Mouse (Mus musculus) embryo, embryonic 11 days (tissue): ENCODE results near the gene Pip4k2b.
"Not testable (repeated sequence)": the region's sequence is repeated elsewhere in the genome, so short reads cannot be mapped to it uniquely, and the experiment has no call there.

Experiments used
- DNase-seq: peaks from one replicate; pipeline ENCODE4 v3.0.0-alpha.2; 2015

The Pip4k2b gene

DNA sequence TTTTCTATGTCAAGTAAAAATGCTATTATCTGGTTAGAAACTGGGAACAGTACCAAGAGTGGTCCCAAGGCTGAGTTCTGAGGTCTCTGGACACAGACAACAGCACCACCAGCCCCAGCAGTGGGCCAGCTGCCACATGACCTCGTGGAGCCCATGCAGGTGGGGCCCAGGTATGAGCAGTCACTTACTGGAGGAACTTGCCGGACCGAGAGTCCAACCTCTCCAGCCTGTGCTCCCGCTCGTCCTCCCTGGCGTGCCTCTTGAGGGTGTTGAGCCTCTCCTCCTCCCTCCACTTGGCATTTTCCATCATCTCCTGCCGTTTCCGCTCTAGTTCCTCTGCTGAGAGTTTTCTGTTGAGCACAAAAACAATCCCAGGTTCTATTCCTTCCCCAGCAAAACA lies 3.3 kb upstream of the Pip4k2b start:
- DNase-seq: no peak

DNA sequence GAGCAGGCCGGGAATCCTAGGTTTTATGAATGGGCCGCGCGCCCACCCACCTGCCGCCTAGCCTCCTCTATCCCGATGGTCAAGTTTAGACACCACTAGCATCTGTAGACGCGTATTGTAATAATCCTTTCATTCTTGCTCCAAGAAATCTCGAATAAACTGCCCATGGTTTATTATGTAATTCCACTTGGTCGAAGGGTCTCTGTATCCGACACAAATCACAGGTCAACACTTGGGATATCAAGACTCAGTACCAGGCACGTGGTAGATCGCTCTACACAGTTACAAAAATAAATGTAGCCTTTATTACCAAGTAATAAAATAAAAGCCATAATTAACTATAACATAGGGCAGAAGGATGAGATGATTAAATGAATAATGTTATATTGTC lies 822 bp upstream of the Pip4k2b start:
- no peak for DNase-seq

DNA sequence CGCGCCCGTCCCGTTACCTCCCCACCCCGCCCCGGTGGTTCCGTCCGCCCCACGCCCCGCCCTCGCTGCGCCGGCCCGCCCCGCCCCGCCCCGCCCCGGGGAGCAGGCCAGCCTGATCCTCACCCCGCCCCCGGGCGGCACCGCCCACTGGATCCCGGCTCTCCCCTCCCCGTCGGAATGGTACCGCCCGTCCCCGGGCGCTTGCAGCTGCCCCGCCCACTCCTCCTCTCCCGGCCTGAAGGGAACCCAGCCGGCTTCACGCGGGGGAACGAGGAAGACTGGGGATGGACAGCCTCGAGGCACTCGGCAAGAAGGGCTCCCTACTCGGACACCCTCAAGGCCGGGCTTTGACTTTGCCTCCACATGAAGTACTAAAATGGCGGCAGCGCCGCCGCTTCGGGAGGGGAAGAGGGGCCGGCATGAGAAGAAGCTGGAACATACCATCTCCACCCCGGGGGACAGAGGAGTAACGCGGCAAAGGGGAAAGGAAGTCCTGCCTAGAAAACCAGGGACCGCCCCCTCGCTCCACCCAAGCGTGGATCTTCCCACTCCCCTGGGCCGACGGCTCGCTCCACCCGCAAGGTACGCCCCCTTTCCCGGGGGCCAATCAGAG lies 320 bp upstream of the Pip4k2b start:
- DNase-seq: peak; percentile 99

DNA sequence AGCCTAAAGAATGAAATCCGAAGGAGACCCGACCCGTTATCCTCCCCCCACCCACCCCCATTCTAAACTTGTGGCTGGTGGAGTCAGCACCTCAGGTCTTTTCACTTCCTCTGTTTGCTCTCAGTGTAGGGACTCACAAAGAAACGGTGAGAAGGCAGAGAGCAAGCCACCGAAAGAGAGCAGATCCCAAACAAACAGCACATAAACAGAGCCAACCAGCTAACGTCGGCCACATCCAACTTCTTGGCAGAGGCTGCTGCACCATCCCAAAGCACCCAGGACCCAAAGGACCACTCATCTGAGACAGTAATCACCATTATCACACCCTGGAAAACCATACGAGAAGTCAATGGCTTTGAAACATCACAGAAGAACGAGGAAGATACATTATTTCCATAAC lies 1.1 kb downstream of the Pip4k2b start:
- DNase-seq: no peak

DNA sequence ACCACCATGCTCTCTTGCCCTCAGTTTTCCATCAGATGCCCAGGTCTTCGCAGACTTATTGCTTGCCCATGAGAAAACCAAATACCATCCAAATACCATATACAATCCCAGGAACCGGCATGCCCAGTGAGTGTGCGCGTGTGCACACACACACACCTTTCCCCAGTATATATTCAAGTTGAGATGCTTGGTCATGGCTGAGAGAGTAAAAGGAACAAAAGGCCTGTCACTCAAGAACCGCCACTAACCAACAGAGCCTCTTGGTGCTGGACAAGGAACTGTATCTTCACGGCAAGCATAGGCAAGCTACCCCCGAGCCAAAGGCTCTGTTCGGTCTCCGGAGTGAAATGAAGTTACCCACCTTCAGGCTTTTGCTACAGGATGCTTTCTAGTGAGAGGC lies 1.9 kb downstream of the Pip4k2b start:
- DNase-seq: no peak

DNA sequence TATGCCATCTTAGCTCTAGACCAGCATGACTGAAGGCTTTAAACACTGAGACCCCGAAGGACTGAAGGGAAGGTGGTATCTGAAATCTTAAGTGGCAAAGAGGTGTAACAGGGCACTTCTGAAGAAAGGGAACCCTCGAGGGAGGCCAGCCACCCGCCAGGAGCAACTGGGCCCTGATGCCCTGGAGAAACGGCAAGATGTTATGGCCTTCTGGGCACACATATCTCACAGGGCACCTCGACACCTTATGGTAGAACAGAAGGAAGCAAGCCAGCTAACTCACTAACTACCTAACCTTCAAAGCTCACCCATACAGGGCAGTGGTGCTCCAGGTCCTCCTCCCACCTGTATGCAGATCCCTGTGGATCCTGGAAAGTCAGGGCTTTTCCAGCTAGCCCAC lies 2.3 kb downstream of the Pip4k2b start:
- no peak for DNase-seq

DNA sequence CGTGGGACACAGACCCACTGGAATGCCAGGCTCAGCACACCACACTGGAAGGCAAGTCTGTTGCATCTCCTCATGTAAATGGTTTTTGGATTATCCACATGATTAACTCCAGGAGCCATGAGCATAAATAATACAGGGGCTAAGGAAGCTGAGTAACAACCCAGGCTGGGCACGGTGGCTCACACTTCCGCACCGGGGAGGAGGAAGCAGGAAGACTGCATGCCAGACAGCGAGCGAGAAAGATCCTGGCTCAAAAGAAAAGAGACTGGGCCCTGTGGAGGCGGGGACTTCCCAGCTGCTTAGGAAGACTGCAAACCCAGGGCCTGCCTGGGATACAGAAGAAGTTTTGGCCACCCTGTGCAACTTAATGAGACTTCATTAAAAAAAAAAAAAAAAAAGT lies 4.3 kb downstream of the Pip4k2b start:
- DNase-seq: peak; percentile 18

DNA sequence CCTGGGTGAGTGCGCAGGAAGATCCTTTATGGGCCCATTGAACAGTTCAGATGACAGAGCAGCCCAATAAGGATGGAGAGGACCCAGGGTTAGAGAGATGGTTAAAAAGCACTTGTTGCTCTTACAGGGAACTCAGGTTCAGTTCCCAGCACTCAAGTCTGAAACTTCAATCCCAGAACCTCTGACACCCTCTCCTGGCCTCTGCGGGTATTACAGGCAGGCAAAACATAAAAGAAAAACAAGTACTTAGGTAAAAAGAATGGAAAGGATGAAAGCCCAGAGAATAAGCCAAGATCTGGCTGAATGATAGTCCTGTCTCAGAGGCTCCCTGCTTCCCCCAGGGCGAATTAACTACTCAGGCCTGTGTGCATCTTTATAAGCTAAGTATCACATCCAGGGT lies 5.3 kb downstream of the Pip4k2b start:
- no peak for DNase-seq

DNA sequence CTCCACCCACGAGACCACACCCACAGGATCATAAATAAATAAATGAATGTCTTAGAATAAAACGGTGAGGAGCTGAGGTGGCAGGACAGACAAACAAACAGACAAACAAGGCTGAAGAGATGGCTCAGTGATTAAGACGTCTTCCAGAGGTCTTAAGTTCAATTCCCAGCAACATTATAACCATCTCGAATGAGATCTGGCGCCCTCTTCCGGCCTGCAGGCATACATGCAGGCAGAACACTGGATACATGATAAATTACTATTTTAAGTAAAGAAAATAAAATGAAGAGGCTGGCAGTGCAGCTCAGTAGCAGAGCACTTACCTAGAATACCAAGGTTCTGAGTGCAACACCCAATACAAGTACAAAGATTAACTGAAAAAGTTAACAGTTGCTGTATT lies 5.8 kb downstream of the Pip4k2b start:
- peak; percentile 37 for DNase-seq

DNA sequence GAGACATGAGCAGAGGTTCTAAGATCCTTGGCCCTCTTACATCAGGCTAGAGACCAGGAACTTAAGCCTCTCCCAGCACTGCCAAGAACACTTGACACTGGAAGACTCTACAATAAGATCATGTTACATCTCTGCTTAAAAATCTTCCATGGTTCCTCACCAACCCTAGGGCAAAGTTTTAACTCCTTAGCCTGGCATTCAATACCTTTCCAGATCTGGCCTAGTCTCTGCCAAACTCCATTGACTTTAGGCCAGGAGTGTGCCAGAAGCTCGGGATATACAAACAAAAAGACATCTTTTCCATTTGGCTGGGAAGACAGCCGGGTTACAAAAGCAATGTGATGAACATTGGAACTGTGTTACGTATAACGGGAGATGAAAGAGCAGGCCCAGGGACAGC lies 6.9 kb downstream of the Pip4k2b start:
- no peak for DNase-seq

DNA sequence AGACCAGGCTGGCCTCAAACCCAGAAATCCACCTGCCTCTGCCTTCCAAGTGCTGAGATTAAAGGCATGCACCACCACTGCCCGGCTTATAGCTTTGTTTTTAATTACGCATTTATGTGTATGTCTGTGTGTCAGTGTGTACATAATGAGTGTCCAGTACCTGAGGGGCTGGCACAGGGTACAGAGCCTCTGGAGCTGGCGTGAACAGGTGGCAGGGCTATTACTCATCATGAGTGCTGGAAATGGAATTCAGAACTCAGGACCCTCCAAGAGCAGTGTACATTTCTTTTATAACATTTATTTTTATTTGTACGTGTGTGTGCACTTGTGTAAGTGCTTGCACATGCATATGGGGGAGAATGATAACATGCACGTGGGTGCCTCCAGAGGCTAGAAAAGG lies 7.9 kb downstream of the Pip4k2b start:
- DNase-seq: no peak

DNA sequence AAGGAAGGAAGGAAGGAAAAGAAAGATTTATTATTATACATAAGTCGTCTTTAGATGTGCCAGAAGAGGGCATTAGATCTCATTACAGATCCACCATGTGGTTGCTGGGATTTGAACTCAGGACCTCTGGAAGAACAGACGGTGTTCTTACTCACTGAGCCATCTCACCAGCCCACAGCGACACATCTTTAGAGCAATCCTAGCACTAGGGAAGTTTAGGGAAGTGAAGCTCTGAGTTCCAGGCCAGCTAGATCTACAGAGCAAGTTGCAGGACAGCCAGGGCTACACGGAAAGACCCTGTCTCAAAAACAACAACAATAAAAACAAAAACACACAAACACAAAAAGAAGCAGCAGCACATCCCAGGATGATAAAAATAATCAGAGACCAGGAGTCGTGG lies 9.7 kb downstream of the Pip4k2b start:
- not testable (repeated sequence) for DNase-seq

DNA sequence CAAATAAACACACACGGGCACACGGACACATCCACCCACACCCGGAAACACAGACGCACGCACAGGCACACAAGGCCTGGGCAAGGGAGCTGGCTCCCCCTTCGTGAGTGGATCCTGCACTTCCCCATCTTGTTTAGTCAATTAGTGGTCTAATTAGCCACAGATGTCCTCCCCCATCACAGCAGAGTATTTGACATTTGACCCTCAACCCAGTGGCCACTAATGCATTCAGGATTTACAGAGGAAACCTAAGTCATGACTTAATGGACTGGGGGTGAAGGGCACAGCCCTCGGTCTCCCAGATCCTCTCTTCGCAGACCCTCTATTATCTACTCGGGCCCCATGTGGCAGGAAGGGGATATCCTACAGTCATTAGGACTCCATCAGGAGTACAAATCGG lies 10.8 kb downstream of the Pip4k2b start:
- DNase-seq: peak; percentile 59

DNA sequence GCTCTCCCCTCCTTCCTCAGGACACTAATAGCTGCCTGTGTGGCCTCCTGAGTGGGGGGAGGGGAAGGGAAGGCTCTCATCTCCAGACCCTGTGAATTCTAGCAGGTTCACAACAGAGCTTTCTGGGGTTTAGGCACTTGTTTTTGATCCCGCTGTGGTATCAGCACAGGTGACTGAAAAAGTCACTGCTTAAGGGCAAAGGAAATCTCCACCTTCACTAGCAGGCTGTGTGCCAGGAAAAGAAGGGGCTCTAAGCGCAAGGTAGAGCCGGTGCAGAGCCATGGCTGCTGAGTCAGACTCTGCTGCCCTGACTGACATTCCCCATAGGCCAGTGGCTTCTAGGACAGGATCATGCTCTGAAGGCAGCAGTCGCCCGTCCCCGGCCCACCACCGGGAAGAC lies 15.8 kb downstream of the Pip4k2b start:
- no peak for DNase-seq

DNA sequence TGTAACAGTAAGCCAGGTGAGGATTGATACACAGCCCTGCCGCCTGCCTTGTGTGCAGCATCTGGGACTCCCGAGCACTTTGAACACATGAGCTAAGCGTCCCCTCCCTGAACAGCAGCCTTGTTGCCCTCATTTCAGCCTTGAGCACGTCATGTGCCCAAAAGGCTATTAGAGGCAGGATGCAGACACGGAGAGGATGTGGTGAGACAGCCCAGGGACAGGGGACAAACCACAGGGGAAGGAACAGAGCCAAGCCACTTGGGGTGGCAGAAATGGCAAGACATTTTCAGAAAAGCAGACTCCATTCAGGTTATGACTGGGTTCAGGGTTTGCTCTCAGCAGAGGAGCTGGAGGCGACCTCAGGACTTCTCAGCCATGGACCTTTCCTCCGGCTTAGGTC lies 16.2 kb downstream of the Pip4k2b start:
- no peak for DNase-seq

DNA sequence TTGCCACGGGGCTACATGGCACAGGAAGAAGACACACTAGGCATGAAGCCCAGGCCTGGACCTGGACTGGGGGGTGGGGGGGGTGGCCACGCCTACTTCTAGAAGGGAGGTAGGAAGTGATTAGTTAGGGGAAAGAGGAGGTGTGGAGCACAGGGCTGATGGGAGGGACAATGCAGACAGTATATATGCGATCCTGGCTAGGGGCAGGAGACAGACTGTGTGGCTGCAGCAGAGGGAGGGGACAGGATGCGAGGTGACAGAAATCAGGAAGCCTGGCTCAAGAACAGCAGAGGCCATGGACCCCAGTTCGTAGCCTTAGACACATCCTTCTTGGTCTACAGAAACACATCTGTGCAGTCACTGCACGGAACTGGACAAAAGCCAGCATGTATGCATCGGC lies 20.8 kb downstream of the Pip4k2b start:
- no peak for DNase-seq

DNA sequence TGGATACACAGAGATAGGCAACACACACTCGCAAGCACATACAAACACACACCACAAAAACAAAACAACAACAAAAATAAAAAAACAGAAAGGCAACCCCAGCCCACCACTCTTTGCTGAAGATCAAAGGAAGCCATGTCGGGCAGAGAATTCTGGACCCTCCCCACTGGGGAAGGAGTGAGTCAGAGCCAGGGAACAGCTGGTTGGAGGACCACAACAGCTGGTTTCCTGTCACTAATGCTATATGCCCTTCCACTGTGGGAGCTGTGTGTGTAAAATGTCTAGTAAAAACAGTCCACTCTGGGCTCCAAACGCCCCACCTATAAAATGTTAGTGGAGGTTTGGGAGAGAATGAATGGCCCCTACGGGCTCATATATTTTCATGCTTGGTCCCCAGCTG lies 23.2 kb downstream of the Pip4k2b start:
- DNase-seq: no peak

DNA sequence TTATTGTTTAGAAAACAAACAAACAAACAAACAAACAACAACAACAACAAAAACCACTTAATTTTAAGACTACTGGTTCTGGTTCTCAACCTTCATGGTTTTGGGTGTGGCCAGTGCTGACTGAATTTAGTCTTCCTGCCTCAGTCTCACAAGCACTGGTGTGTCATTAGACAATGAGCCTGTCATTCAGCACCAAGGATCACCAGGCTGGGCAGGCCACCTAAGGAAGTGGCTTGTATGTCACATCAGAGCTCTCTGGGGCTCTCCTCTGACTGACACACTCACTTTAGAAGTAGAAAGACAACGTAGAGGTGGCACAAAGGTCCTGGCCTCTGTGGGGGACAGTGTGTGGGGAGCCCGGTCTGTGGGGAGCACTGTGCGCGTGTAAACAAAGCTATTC lies 25.5 kb downstream of the Pip4k2b start:
- DNase-seq: no peak

DNA sequence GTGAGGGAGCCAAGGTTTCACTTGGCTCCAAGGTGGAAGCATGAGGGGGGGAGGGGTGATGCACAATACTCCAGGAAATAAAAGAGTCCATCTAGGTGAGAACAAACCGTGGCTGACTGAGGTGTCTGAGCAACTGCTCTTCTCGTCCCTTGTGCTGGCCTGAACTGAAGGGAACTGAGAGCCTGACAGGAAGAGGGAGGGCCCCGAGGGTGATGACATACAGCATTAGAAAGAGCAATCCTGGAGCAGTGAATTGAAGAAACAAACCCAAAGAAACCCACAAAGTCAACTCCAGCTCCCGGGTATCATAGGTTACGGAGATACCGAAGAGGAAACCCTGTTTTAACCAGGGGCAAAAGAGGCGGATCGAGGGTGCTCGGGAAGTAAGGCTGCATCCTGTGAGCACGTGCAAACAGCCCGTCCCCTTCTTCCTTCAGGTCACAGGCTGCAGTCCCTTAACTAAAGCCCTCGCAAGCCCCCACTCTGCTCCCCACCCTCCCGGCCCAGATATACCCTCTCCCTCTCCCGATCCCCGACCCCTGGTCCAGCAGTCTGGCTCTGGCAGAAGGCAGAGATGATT lies 26.1 kb downstream of the Pip4k2b start:
- DNase-seq: no peak

DNA sequence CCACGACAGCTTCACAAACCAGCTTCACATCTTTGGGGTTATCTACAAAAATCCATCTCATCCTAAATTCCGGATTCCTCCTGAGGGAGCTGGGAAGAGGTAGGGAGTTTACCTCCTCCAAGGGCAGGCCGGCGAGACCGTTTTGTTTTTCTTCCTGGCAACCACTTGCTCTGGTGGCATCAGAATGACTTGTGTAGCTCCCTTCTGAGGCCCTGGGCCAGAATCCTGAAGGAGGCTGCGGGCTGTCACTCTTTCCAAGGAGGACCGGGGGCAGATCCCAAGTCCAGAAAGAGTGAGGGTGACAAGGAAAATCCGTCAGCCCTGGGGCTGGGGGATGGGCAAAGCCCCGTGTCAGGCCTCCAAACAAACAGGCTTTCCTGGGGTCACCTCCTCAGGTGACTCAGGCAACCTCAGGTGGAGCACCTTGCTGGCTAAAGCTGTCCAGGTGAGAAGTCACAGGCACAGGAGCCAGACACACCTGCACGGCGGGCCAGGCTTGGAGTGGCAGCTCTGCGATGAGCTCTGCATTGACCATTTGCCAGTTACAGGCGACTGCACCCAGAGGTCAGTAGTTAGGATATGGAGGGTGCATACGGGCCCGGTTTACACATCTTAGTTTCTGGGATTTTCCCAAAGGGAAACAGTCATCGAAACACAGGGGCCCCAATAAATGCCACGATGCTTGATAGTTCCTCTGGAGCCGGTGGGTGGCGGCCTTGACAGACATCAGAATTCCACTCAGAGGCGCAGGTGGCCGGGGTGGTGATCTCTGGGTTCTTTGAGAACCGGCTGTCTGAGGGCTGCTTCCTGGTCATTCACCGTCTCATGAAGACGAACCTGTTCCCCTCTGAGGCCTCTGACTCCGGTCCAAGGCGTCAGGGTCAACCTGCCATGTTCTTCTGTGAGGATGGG lies 26.9 kb downstream of the Pip4k2b start:
- DNase-seq: no peak

DNA sequence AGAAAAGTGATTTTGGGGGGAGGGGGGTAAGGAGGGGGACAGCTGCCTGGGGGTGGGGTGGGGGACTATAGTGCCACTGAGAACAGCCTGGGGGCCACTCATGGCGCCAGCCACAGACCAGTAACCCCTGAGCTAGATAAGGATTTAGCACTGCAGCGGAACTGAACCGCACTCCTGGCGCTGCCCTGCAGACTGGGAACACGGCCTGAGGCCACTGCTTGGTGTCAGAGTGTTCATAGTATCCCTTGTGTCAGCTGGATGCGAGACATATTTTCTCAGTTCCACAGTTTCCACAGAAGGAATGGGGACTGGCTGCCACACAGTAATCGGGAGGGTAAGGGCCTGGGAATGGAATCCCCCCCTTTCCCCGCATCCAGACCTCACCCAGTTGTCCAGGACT lies 28.5 kb downstream of the Pip4k2b start:
- DNase-seq: no peak

DNA sequence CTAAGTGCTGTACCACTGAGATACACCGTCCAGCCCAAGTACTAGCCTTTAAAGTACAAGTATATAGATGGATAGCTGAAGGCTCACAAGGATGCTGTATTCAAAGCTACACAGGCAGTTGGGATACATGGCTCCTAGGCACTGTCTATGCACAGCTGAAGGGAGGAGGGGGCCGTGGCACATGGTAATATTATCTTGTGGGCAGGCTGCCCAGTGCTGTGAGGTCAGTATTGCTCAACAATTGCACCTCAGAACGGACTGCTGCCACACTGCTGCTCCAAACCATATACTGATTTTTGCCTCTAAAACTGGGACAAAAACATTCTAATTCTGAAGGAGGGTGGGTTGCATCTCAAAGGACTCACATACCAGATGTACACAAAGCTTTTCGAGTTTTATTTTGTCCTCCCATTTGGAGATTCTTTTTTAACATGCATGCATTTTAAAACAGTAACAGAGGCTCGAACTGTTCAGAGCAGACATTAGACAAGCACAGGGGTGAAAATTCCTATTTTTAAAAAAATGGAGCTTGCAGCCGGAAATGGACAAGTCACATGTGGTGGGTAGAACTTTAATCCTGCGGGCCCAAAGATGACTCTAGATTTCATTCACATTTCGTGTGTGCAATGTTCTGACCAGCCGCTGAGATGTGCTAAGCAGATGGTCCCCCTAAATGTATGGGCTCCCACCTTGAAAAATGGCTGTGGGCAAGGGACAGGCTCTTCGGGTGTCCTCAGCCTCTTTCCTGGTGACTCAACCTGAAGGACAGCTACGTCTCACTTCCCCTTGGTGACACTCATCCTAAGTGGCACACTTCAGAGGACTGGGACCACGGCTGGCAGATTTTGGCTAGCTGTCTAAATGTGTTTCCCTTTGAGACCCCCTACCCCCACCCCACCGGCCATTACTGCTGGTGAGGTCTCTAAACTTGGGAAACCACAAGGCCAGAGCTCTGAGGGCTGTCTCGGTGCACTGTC lies 29.4 kb downstream of the Pip4k2b start:
- no peak for DNase-seq

DNA sequence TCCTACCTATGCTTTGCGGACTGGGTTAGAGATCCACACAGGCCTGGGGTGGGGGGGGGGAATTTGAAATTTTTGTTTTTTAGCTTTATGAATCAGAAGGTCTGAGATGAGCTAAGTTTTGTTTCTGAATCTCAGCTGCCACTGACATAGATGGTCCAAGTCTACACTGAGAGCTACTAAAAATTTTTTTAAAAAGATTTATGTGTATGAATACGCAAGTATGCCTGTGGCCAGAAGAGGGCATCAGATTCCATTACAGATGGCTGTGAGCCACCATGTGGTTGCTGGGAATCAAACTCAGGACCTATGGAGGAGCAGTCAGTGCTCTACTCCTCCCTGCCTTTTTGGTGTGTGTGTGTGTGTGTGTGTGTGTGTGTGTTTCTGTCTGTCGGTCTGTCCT lies 30.1 kb downstream of the Pip4k2b start:
- no peak for DNase-seq
